Mouse (Mus musculus) liver, embryonic 14.5 days (tissue): Measurements from ENCODE around the gene Rtn1.

Source experiments
- CTCF ChIP-seq: IDR thresholded peaks from 2 replicates; pipeline ENCODE4 v1.5.1; 2016; ENCODE audit warnings: antibody characterized with exemption, low read depth, control low read depth
- EP300 ChIP-seq: IDR thresholded peaks from 2 replicates; pipeline ENCODE4 v1.6.1; 2016; ENCODE audit warnings: antibody characterized with exemption, low read depth

DNA sequence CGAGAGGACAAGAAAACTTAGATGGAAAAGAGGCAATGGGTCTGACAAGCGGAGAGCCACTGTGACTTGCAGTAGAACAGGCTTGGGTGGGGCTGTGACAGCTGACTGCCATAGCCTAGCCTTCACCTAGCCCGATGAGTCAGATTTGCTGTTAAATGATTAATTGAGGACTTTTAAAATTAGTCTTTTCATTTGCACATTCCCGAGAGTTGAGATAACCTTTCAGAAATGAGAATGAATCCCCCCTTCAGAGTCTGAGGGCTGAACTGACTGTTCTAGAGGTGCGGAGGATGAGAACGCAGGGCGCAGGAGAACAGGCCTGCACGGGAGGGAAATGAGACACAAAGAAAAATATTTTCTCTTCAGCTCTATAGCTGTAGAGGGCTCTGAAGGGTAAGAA is 107.9 kb downstream of the Rtn1 start:
- TF ChIP-seq CTCF (no peak), EP300 (no peak)
